Mouse (Mus musculus): ENCODE measurements at regions not wholly inside any gene's neighbourhood (a gene's known extent, or its start where the extent isn't known, plus 50 kb on each side); places are given as distances from the start of the nearest gene placed in this dataset.

DNA sequence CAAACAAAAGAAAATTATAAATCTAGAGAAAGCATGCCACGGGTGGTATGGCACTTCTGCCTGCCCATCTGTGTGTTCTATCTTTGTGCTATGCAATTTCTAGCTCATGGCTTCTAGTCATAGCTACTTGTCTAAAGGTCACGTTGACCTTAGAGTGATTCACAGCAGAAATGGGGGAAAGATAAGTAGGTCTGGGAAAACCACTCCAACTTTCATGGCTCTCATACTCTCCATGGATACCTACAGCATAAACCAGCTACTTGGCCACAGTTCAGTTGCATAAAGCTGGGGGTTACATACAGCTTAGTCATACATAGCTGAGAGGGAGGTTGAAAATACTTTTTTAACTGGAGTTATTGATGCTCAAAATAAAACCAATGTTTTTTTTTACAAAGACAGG lies 100.6 kb upstream of the Trpc6 start:
- Histone ChIP-seq H3K4me1 (no peaks in the 10 kb centered on the region), H3K27me3 (replicated peaks) (no peaks in the 10 kb centered on the region), H3K4me2 (no peak overlapping the region), H3K9ac (no peak overlapping the region), H3K4me3 (no peak overlapping the region), H3K27ac (no peak overlapping the region), H3K9me3 (no peaks in the 10 kb centered on the region), H3K36me3 (replicated peaks) (no peaks in the 10 kb centered on the region)
- WGBS: 92% methylated on average over 2 of the region's 2 CpGs
- no peak for ATAC-seq (replicated peaks)

DNA sequence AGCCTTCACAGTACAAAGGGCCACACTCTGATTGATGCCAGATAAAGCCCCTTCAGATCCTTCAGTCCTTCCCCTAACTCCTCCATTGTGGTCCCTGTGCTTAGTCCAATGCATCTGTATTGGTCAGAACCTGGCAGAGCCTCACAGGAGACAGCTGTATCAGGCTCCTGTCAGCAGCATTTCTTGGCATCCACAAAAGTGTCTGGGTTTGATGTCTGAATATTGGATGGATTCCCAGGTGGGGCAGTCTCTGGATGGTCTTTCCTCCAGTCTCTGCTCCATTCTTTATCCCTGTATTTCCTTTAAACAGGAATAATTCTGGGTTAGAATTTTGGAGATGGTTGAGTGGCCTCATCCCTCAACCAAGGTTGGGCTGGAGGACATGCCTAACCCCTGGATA lies 92.5 kb upstream of the Trpc6 start:
- Histone ChIP-seq H3K4me3 (no peak overlapping the region), H3K9me3 (no peaks in the 10 kb centered on the region), H3K27ac (no peak overlapping the region), H3K9ac (no peak overlapping the region), H3K4me2 (no peak overlapping the region), H3K36me3 (replicated peaks) (no peaks in the 10 kb centered on the region), H3K4me1 (no peaks in the 10 kb centered on the region), H3K27me3 (replicated peaks) (no peaks in the 10 kb centered on the region)
- no peak for ATAC-seq (replicated peaks)

DNA sequence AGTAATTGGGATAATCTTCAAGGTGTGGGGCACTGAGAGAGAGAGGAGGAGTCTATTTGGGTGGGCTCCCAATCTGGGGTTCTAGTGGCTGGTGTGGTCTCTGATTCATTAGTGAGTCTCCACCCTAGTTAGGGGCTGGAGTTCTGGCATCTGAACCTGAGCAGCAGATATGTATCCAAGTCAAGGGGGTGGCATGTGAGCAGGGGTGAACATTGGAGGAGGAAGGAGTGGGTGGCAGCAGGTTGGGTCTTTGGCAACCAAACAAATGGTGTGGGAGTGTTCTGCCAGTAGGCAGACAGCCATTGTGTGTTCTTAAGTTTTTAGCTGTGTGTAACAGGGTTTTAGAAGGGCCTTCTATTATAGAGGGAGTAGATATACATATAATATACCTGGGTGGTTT lies 90.4 kb upstream of the Trpc6 start:
- Histone ChIP-seq H3K4me2 (no peak overlapping the region), H3K9ac (no peak overlapping the region), H3K36me3 (replicated peaks) (no peaks in the 10 kb centered on the region), H3K27ac (no peak overlapping the region), H3K9me3 (no peaks in the 10 kb centered on the region), H3K4me1 (no peaks in the 10 kb centered on the region), H3K4me3 (no peak overlapping the region), H3K27me3 (replicated peaks) (no peaks in the 10 kb centered on the region)
- ATAC-seq (replicated peaks): no peak

DNA sequence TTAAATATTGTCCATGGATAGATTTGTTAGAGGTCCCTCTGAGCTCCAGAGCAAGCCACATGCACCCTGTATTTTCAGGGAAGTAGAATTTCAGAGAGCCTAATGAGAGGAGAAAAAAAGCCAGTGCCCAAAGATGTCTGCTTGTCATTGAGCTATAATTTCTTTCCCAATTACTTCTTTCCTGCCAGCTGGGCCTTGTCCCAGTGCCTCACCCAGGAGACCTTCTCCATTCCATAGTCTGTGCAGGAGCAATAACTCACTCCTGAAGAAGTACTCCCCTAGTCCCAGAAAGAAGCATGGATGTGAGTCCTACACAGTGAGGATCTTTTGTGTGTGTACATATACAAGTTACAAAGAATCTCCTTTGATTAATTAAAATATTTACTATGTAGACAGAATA lies 89.4 kb upstream of the Trpc6 start:
- no peak overlapping the region for H3K27ac ChIP-seq
- H3K36me3 ChIP-seq (replicated peaks): no peaks in the 10 kb centered on the region
- no peaks in the 10 kb centered on the region for H3K27me3 ChIP-seq (replicated peaks)
- H3K9me3 ChIP-seq: no peaks in the 10 kb centered on the region
- ATAC-seq (replicated peaks): no peak
- no peak overlapping the region for H3K4me2 ChIP-seq
- no peak overlapping the region for H3K9ac ChIP-seq
- H3K4me3 ChIP-seq: no peak overlapping the region
- no peaks in the 10 kb centered on the region for H3K4me1 ChIP-seq

DNA sequence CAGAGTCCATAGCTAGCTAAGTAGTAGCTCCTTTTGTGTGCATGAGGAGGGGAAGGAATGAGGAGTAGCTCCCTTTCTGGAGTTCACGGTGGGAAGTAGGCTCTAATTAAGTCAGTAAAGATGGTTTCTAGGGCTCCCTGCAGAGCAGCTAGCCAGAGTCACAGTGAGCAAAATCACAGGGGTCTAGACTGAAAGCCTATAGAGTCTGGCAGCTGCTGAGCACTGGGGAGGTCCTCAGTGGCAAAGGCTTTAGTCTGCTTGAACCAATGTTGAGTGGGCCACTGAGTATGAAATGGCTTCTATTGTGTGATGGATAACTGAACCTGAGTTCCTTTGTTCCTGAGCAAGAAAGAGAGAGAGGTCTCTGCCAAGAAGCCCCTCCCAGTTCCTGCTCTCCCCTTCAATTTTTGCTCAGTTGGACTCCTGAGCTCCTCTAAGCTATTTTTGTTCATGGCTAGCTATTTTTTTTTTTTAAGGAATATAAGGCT lies 84.8 kb upstream of the Trpc6 start:
- Histone ChIP-seq H3K4me3 (no peak overlapping the region), H3K36me3 (replicated peaks) (no peaks in the 10 kb centered on the region)
- ATAC-seq (replicated peaks): peak; percentile 48; the same call in 1 of the 2 replicates

DNA sequence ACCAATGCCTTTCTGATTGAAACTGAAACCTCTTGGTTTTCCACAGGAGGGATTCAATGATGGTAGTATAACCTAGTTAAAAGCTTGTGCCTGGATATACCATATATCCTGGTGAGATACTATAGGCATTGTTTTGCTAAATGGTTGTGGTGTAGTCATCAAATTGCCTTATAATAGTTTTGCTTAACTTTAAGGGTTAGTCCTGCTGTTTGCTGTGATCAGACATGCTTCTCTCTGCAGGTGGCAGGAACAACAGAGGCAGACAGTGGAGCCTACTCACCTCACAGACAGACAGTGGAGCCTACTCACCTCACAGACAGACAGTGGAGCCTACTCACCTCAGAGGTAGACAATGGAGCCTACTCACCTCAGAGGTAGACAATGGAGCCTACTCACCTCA lies 82.2 kb upstream of the Trpc6 start:
- H3K4me3 ChIP-seq: no peak overlapping the region
- no peak overlapping the region for H3K27ac ChIP-seq
- H3K9ac ChIP-seq: no peak overlapping the region
- H3K27me3 ChIP-seq (replicated peaks): no peaks in the 10 kb centered on the region
- no peaks in the 10 kb centered on the region for H3K4me1 ChIP-seq
- no peaks in the 10 kb centered on the region for H3K36me3 ChIP-seq (replicated peaks)
- ATAC-seq (replicated peaks): no peak
- H3K4me2 ChIP-seq: no peak overlapping the region
- H3K9me3 ChIP-seq: no peaks in the 10 kb centered on the region

More for the DNA sequence above, 84.8 kb upstream of the Trpc6 start:
- Histone ChIP-seq H3K4me2 (no peak overlapping the region), H3K4me1 (no peaks in the 10 kb centered on the region), H3K27me3 (replicated peaks) (no peaks in the 10 kb centered on the region), H3K9ac (no peak overlapping the region), H3K27ac (no peak overlapping the region), H3K9me3 (no peaks in the 10 kb centered on the region)
- WGBS: 3% methylated on average over 1 of the region's 1 CpGs

DNA sequence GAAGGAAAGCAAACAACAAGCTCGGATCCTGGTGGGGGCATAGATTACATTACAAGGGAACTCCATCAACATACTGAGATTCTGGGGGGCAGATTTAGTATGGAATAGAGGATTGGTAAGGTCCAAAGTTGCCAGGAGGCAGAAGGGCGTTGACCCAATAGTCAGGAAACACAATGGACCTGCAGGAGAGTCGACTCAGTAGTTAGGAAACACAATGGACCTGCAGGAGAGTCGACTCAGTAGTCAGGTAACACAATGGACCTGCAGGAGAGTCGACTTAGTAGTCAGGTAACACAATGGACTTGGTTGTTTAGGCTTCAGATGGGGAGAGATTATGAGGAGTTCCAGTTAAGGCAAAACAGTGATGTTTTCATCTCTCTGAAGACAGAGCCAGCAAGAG lies 81.1 kb upstream of the Trpc6 start:
- no peaks in the 10 kb centered on the region for H3K4me1 ChIP-seq
- no peak overlapping the region for H3K4me2 ChIP-seq
- no peak overlapping the region for H3K27ac ChIP-seq
- no peak overlapping the region for H3K9ac ChIP-seq
- 44% methylated on average over 5 of the region's 5 CpGs for WGBS
- H3K4me3 ChIP-seq: no peak overlapping the region
- H3K27me3 ChIP-seq (replicated peaks): no peaks in the 10 kb centered on the region
- no peaks in the 10 kb centered on the region for H3K9me3 ChIP-seq
- ATAC-seq (replicated peaks): no peak
- no peaks in the 10 kb centered on the region for H3K36me3 ChIP-seq (replicated peaks)

DNA sequence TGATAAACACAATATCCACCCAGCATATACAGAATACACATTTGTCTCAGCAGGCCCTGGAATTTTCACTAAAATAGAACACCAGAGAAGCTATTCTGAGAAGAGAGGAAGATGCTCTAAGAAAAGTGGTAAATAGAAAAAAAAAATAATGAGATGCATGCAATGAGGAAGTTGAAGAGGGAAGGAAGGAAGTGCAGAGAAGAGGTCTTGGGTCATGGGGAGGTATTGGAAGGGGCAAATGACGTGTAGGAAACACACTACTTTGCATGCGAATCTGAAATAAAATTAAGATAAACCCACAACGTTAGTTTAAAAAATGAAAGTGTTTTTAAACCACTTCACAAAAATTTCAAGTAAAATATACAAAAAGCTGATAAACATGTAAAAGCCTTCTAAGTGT lies 57.4 kb upstream of the Trpc6 start:
- Histone ChIP-seq H3K4me3 (no peak overlapping the region), H3K27me3 (replicated peaks) (no peaks in the 10 kb centered on the region), H3K4me1 (no peaks in the 10 kb centered on the region), H3K9me3 (no peaks in the 10 kb centered on the region), H3K9ac (no peak overlapping the region), H3K36me3 (replicated peaks) (no peaks in the 10 kb centered on the region), H3K4me2 (no peak overlapping the region), H3K27ac (no peak overlapping the region)
- 87% methylated on average over 3 of the region's 3 CpGs for WGBS
- no peak for ATAC-seq (replicated peaks)

DNA sequence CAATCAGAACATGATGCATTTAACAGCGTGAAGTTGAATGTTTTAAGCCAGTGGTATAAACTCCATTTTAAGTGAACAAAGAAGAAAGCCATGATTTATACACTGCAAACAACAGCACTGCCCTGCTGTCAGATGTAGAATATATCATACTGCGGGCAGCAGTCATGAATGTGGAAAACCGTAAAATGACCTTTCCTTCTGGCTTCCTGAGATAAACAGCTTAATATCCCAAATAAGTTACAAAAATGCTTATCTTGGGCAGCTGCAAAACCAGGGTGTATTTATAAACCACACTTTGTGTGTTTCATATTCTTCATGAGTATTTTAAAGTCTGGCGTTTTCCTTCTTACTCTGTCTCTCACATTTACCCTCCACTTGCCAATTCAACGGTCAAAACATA lies 56.1 kb upstream of the Trpc6 start:
- Histone ChIP-seq H3K36me3 (replicated peaks) (no peaks in the 10 kb centered on the region), H3K4me1 (no peaks in the 10 kb centered on the region), H3K27ac (no peak overlapping the region), H3K27me3 (replicated peaks) (no peaks in the 10 kb centered on the region), H3K4me3 (no peak overlapping the region), H3K9me3 (no peaks in the 10 kb centered on the region), H3K9ac (no peak overlapping the region), H3K4me2 (no peak overlapping the region)
- ATAC-seq (replicated peaks): peak; percentile 75
- WGBS: 78% methylated on average over 5 of the region's 5 CpGs
